ENCODE assay signal across 4 mouse cellular contexts in genomic region chr11:118316231-118316806, GRCm38 (mm10).
"Had no signal": no experiment of that assay in that cellular context is flagged by ENCODE, and none has a peak within 500 bp of the region (broad histone marks: within the 10 kb centered on the region; RNA-seq: fewer than 3 reads in every experiment).

No protein-coding gene starts in this region.

- H3K9me3 ChIP-seq: limb, embryonic 15.5 days; midbrain, embryonic 13.5 days had no signal

- H3K27me3 ChIP-seq: limb, embryonic 15.5 days; midbrain, embryonic 13.5 days had no signal

- H3K9ac ChIP-seq: limb, embryonic 15.5 days; midbrain, embryonic 13.5 days had no signal

- H3K4me2 ChIP-seq: limb, embryonic 15.5 days; midbrain, embryonic 13.5 days had no signal

- H3K4me3 ChIP-seq: limb, embryonic 15.5 days; midbrain, embryonic 13.5 days had no signal

- DNase-seq: layer of hippocampus, adult 9-11 months had no signal

- H3K27ac ChIP-seq: limb, embryonic 15.5 days; midbrain, embryonic 13.5 days; stomach, postnatal 0 days had no signal
